Mouse (Mus musculus): Measurements from ENCODE around the gene M1ap. TPM values are rescaled to one million over a fixed set of nuclear protein-coding genes. Genes with fewer than 3 reads are reported as not detected.

The M1ap gene
- total and polyA plus RNA-seq, 3 experiments = 2.4 to 6.4 (median 3.9) TPM

DNA sequence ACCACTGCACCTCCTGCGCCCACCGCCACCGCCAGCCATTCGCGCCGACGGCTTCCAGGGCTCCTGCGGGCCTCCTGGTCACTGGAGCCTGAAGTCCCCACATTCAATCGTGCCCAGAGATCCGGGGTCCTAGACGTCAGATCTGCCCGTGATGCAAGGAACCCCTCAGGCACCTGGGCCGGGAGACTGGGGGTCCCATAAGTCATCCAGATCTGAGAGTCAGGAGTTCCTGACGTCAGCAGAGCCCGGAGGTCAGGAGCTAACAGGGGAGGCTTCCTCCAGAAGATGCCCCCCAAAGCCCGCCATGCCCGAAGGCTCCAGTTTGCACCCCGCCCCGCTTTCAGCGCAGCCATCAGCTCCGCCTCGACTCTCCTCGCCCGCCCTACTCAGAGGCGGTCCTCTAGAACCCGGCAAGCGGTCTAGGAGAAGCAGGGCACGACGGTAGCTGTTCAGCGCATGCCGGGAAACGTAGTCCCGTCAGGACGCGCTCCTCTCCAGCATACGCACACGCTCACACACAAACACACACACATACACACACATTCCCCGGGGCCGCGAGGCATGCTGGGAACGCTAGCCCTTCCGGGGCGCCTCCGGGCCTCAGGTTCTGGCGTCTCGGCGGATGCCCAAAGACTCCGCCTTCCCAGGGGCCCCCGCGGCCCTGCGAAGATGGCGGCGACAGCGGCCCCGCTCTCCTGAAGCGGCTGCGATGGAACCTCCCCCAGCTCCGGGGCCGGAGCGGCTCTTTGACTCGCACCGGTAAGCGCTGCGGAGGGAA is 107.6 kb downstream of the M1ap start, which contains the start of gene Aup1 (continued):
- peak; percentile 28; the same call in 1 of the 2 replicates for TF ChIP-seq MXI1 (IDR thresholded peaks at IDR 0.05; ENCODE audit: low read depth, low read length)
- TF ChIP-seq HCFC1 (IDR thresholded peaks at IDR 0.05; ENCODE audit: low read depth, low read length) = peak; percentile 97
- peak; percentile 96 for TF ChIP-seq ELF1 (IDR thresholded peaks at IDR 0.05; ENCODE audit: low read depth, low read length)
- TF ChIP-seq MAFK (IDR thresholded peaks at IDR 0.05; ENCODE audit: insufficient replicate concordance, low read length) = no peak
- no peak for TF ChIP-seq ZKSCAN1 (IDR thresholded peaks at IDR 0.05; ENCODE audit: borderline replicate concordance, low read depth, low read length)
- TF ChIP-seq CTCF (conservative IDR thresholded peaks at IDR 0.05 in 1 of 2, IDR thresholded peaks at IDR 0.05 in 1 of 2; ENCODE audit: low read depth in 2 of 2, low read length in 2 of 2) = no peak

DNA sequence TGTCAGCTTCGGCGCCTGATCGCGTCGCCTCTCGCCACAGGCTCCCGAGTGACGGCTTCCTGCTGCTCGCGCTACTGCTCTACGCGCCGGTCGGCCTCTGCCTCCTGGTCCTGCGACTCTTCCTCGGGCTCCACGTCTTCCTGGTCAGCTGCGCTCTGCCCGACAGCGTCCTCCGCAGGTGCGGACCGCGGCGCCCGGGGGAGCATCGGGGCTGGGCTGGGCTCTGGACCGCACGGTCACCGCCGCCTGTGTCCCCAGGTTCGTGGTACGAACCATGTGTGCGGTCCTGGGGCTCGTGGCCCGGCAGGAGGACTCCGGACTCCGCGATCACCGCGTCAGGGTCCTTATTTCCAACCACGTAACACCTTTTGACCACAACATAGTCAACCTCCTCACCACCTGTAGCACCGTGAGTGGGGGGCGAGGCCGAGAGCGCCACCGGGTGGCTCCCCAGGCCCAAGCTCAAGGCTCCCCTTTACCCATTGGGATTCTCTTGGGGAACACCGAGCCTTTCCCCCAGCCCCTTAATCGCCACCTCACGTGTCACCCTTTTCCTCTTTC is 108.2 kb downstream of the M1ap start, which contains the start of gene Htra2:
TSS of gene Htra2 (minus strand) at position 403 of the 561 bp plus-strand sequence.
- Histone ChIP-seq H3K79me2 (replicated peaks; ENCODE audit: control insufficient read depth, extremely low read depth, insufficient read depth, poor library complexity, severe bottlenecking) (peaks cover 38% of the 10 kb centered on the region), H3K27ac (ENCODE audit: insufficient read depth, low read depth) (peak within 1 kb of the TSS; percentile 73), H3K27me3 (replicated peaks) (no peaks in the 10 kb centered on the region), H3K4me3 (replicated peaks in 1 of 3; ENCODE audit: low read depth in 2 of 3, low read length in 2 of 3, poor library complexity in 1 of 3) (peak within 1 kb of the TSS; percentile 88 to 98 (median 96)), H3K9me3 (replicated peaks; ENCODE audit: low read length) (no peaks in the 10 kb centered on the region), H3K9ac (ENCODE audit: insufficient read depth, low read depth) (peak within 1 kb of the TSS; percentile 93), H3K4me2 (ENCODE audit: insufficient read depth, low read depth, poor library complexity, severe bottlenecking) (peak within 1 kb of the TSS; percentile 93), H3K4me1 (ENCODE audit: control insufficient read depth in 1 of 2, insufficient read depth in 2 of 2) (peaks cover 8 to 43% of the 10 kb centered on the region in 2 experiments), H3K36me3 (replicated peaks in 1 of 2; ENCODE audit: control insufficient read depth in 1 of 2, insufficient read depth in 1 of 2, low read length in 1 of 2) (peaks cover 36 to 69% of the 10 kb centered on the region in 2 experiments)
- TF ChIP-seq RAD21 (IDR thresholded peaks at IDR 0.05; ENCODE audit: low read depth, low read length) (peak; percentile 41), SMC3 (IDR thresholded peaks at IDR 0.05; ENCODE audit: low read depth, low read length) (peak; percentile 72), CTCF (conservative IDR thresholded peaks at IDR 0.05 in 1 of 2, IDR thresholded peaks at IDR 0.05 in 1 of 2; ENCODE audit: low read depth in 2 of 2, low read length in 2 of 2) (peak in 1 of 2 experiments; percentile 63; a peak in 2 of 4 replicates), CHD2 (IDR thresholded peaks at IDR 0.05; ENCODE audit: low read length) (no peak), ELF1 (IDR thresholded peaks at IDR 0.05; ENCODE audit: low read depth, low read length) (no peak), BHLHE40 (IDR thresholded peaks at IDR 0.05; ENCODE audit: low read depth, low read length) (0 out of 2 replicates have a peak, but pooled peaks have one; percentile 12), IRF4 (IDR thresholded peaks at IDR 0.05; ENCODE audit: low read depth, low read length) (peak; percentile 35; the same call in 1 of the 2 replicates), ZC3H11A (IDR thresholded peaks at IDR 0.05; ENCODE audit: low read depth, low read length) (no peak), USF1 (IDR thresholded peaks at IDR 0.05; ENCODE audit: low read depth, low read length) (no peak), MAX (IDR thresholded peaks at IDR 0.05; ENCODE audit: low read length) (peak; percentile 75), SIN3A (IDR thresholded peaks at IDR 0.05; ENCODE audit: low read length) (peak; percentile 2; the same call in 1 of the 2 replicates), MAFK (IDR thresholded peaks at IDR 0.05; ENCODE audit: insufficient replicate concordance, low read length) (no peak), ZMIZ1 (IDR thresholded peaks at IDR 0.05; ENCODE audit: low read depth, low read length) (no peak), UBTF (IDR thresholded peaks at IDR 0.05; ENCODE audit: low read depth, low read length) (0 out of 2 replicates have a peak, but pooled peaks have one; percentile 13), JUND (conservative IDR thresholded peaks at IDR 0.05; ENCODE audit: low read depth, low read length) (no peak)
- DNase-seq (ENCODE audit: extremely low read depth) = no peak
- dilution Hi-C loops (cut with MboI; ENCODE audit: extremely low pct_ligation_motif_present, extremely low pct_unique_long_range_greater_than_20kb, low sequenced_read_pairs) (no loop called here), in situ Hi-C loops (cut with MboI; ENCODE audit: low pct_ligation_motif_present, low pct_unique_long_range_greater_than_20kb, low sequenced_read_pairs) (no loop called here)

Measured in CH12.LX (cell line).